Mouse (Mus musculus) CH12.LX (cell line): Measurements from ENCODE around the gene Ptprd. TPM values are rescaled to one million over a fixed set of nuclear protein-coding genes. Genes with fewer than 3 reads are reported as not detected.

ENCODE experiments used
- DNase-seq: peaks from one replicate; pipeline ENCODE4 v3.0.0-alpha.2; 2013; ENCODE audit errors: extremely low read depth
- H3K27ac ChIP-seq: 2 replicates; pipeline ENCODE4 v1.5.1; 2012; ENCODE audit warnings: low read depth, mild to moderate bottlenecking, control low read depth, moderate library complexity; ENCODE audit not compliant: insufficient read depth
- H3K27me3 ChIP-seq: replicated peaks from 2 replicates; pipeline ENCODE3; 2012; ENCODE audit warnings: inconsistent platforms
- H3K36me3 ChIP-seq, 2 experiments: replicated peaks in 1 of 2; 2 replicates each; pipeline versions ENCODE3 to v1.6.1; 2012; ENCODE audit warnings: inconsistent platforms in 1 of 2, low read length in 1 of 2, mild to moderate bottlenecking in 1 of 2, mixed read lengths in 1 of 2, moderate library complexity in 1 of 2; ENCODE audit not compliant: control insufficient read depth in 1 of 2, insufficient read depth in 1 of 2
- H3K4me1 ChIP-seq, 2 experiments: 2 replicates each; pipeline ENCODE4 v1.6.1; 2012; ENCODE audit warnings: inconsistent platforms in 1 of 2, moderate library complexity in 1 of 2; ENCODE audit not compliant: insufficient read depth in 2 of 2, control insufficient read depth in 1 of 2
- H3K4me2 ChIP-seq: 2 replicates; pipeline ENCODE4 v1.6.1; 2012; ENCODE audit warnings: low read depth, mild to moderate bottlenecking, control low read depth; ENCODE audit not compliant: poor library complexity, insufficient read depth, severe bottlenecking
- H3K4me3 ChIP-seq, 3 experiments: fragments of 150-350 bp in 1 of 3; sonication (generic) in 1 of 3; replicated peaks in 1 of 3; 2 replicates each; pipeline versions ENCODE3 to v1.5.1; 2011 to 2012; ENCODE audit warnings: low read depth in 2 of 3, low read length in 2 of 3, mild to moderate bottlenecking in 2 of 3, moderate library complexity in 2 of 3, control low read depth in 1 of 3, improper control_type of control experiment in 1 of 3, inconsistent platforms in 1 of 3, mixed read lengths in 1 of 3; ENCODE audit not compliant: poor library complexity in 1 of 3
- H3K79me2 ChIP-seq: replicated peaks from 2 replicates; pipeline ENCODE4 v1.6.1; 2012; ENCODE audit warnings: mild to moderate bottlenecking, moderate library complexity; ENCODE audit not compliant: control insufficient read depth, poor library complexity, insufficient read depth, severe bottlenecking; ENCODE audit errors: extremely low read depth
- H3K9ac ChIP-seq: 2 replicates; pipeline ENCODE4 v1.6.1; 2012; ENCODE audit warnings: low read depth, mild to moderate bottlenecking, control low read depth, moderate library complexity; ENCODE audit not compliant: insufficient read depth
- H3K9me3 ChIP-seq: replicated peaks from 2 replicates; pipeline ENCODE3; 2012; ENCODE audit warnings: low read length, inconsistent platforms, mixed read lengths
- BHLHE40 ChIP-seq: IDR thresholded peaks from 2 replicates; pipeline ENCODE4 v1.6.1; 2011; ENCODE audit warnings: mild to moderate bottlenecking, low read depth, low read length, improper control_type of control experiment
- CHD1 ChIP-seq: IDR thresholded peaks from 2 replicates; pipeline ENCODE4 v1.6.1; 2012; ENCODE audit warnings: low read depth, low read length, improper control_type of control experiment, inconsistent platforms
- CTCF ChIP-seq, 2 experiments: IDR thresholded peaks in 1 of 2; conservative IDR thresholded peaks in 1 of 2; 2 replicates each; pipeline ENCODE4 v1.5.1; 2011 to 2012; ENCODE audit warnings: low read depth in 2 of 2, low read length in 2 of 2, improper control_type of control experiment in 1 of 2, inconsistent platforms in 1 of 2, mild to moderate bottlenecking in 1 of 2, moderate library complexity in 1 of 2
- EP300 ChIP-seq: IDR thresholded peaks from 2 replicates; pipeline ENCODE4 v1.6.1; 2011; ENCODE audit warnings: low read length, improper control_type of control experiment
- ETS1 ChIP-seq: conservative IDR thresholded peaks from 2 replicates; pipeline ENCODE4 v1.6.1; 2012; ENCODE audit warnings: low read depth, mild to moderate bottlenecking, inconsistent platforms, low read length, improper control_type of control experiment, moderate library complexity
- GABPA ChIP-seq: IDR thresholded peaks from 2 replicates; pipeline ENCODE4 v1.6.1; 2012; ENCODE audit warnings: low read depth, low read length, improper control_type of control experiment, inconsistent platforms; ENCODE audit not compliant: insufficient replicate concordance
- HCFC1 ChIP-seq: IDR thresholded peaks from 2 replicates; pipeline ENCODE4 v1.6.1; 2012; ENCODE audit warnings: low read depth, mild to moderate bottlenecking, inconsistent platforms, low read length, improper control_type of control experiment
- IRF4 ChIP-seq: IDR thresholded peaks from 2 replicates; pipeline ENCODE4 v1.6.1; 2014; ENCODE audit warnings: low read depth, mild to moderate bottlenecking, inconsistent platforms, low read length, improper control_type of control experiment
- JUN ChIP-seq: IDR thresholded peaks from 2 replicates; pipeline ENCODE4 v1.6.1; 2011; ENCODE audit warnings: low read depth, mild to moderate bottlenecking, low read length, improper control_type of control experiment, moderate library complexity; ENCODE audit not compliant: insufficient read depth
- JUND ChIP-seq: conservative IDR thresholded peaks from 2 replicates; pipeline ENCODE4 v1.6.1; 2011; ENCODE audit warnings: low read depth, low read length, improper control_type of control experiment
- MAFK ChIP-seq: IDR thresholded peaks from 2 replicates; pipeline ENCODE4 v1.6.1; 2011; ENCODE audit warnings: low read length, improper control_type of control experiment; ENCODE audit not compliant: insufficient replicate concordance
- MAZ ChIP-seq: IDR thresholded peaks from 2 replicates; pipeline ENCODE4 v1.6.1; 2012; ENCODE audit warnings: low read depth, mild to moderate bottlenecking, inconsistent platforms, low read length, improper control_type of control experiment, moderate library complexity
- MEF2A ChIP-seq: IDR thresholded peaks from 2 replicates; pipeline ENCODE4 v1.6.1; 2014; ENCODE audit warnings: low read depth, mild to moderate bottlenecking, inconsistent platforms, low read length, improper control_type of control experiment, borderline replicate concordance
- MXI1 ChIP-seq: IDR thresholded peaks from 2 replicates; pipeline ENCODE4 v1.6.1; 2011; ENCODE audit warnings: mild to moderate bottlenecking, low read depth, low read length, improper control_type of control experiment
- PAX5 ChIP-seq: IDR thresholded peaks from 2 replicates; pipeline ENCODE4 v1.6.1; 2012; ENCODE audit warnings: low read length, inconsistent platforms, mixed read lengths
- POLR2AphosphoS2 ChIP-seq: IDR thresholded peaks from 2 replicates; pipeline ENCODE4 v1.6.1; 2011; ENCODE audit warnings: low read depth, low read length, improper control_type of control experiment
- RAD21 ChIP-seq: IDR thresholded peaks from 2 replicates; pipeline ENCODE4 v1.6.1; 2011; ENCODE audit warnings: low read depth, mild to moderate bottlenecking, low read length, improper control_type of control experiment, moderate library complexity
- RCOR1 ChIP-seq: conservative IDR thresholded peaks from 2 replicates; pipeline ENCODE4 v1.6.1; 2012; ENCODE audit warnings: low read depth, mild to moderate bottlenecking, inconsistent platforms, low read length, improper control_type of control experiment
- SMC3 ChIP-seq: IDR thresholded peaks from 2 replicates; pipeline ENCODE4 v1.6.1; 2011; ENCODE audit warnings: low read depth, low read length, improper control_type of control experiment
- TBP ChIP-seq: conservative IDR thresholded peaks from 2 replicates; pipeline ENCODE4 v1.6.1; 2011; ENCODE audit warnings: low read depth, low read length, improper control_type of control experiment
- TCF12 ChIP-seq: IDR thresholded peaks from 2 replicates; pipeline ENCODE4 v1.6.1; 2014; ENCODE audit warnings: low read depth, mild to moderate bottlenecking, inconsistent platforms, low read length, improper control_type of control experiment
- UBTF ChIP-seq: IDR thresholded peaks from 2 replicates; pipeline ENCODE4 v1.6.1; 2012; ENCODE audit warnings: low read depth, mild to moderate bottlenecking, inconsistent platforms, low read length, improper control_type of control experiment, moderate library complexity
- USF2 ChIP-seq: conservative IDR thresholded peaks from 2 replicates; pipeline ENCODE4 v1.6.1; 2011; ENCODE audit warnings: low read depth, low read length, improper control_type of control experiment
- ZMIZ1 ChIP-seq: IDR thresholded peaks from 2 replicates; pipeline ENCODE4 v1.6.1; 2012; ENCODE audit warnings: low read depth, mild to moderate bottlenecking, inconsistent platforms, low read length, improper control_type of control experiment
- dilution Hi-C: fragments of 300-500 bp; cut with MboI; formaldehyde crosslinking; loops from 2 replicates; pipeline ENCODE4 v1.14.3; 2020; ENCODE audit warnings: low sequenced_read_pairs; ENCODE audit not compliant: extremely low pct_unique_long_range_greater_than_20kb, extremely low pct_ligation_motif_present
- in situ Hi-C: fragments of 300-500 bp; cut with MboI; formaldehyde crosslinking; loops from 3 replicates; pipeline ENCODE4 v1.14.3; 2019; ENCODE audit warnings: low sequenced_read_pairs, low pct_ligation_motif_present, low pct_unique_long_range_greater_than_20kb, mixed read lengths
- polyA plus RNA-seq: library from polyadenylated mRNA; unstranded; fragments of >175 nt; gene quantifications from 2 replicates; pipeline ENCODE4 v1.2.1, GENCODE M21; 2012; ENCODE audit warnings: low read depth; ENCODE audit not compliant: insufficient read length
- total RNA-seq, 2 experiments: library from RNA; depleted of rRNA; stranded (reverse); fragments of 300-350 nt in 1 of 2; fragments of >200 nt in 1 of 2; gene quantifications; 2 replicates each; pipeline ENCODE4 v1.2.3; 2012 to 2014

The Ptprd gene
- total and polyA plus RNA-seq, 3 experiments: not detected

DNA sequence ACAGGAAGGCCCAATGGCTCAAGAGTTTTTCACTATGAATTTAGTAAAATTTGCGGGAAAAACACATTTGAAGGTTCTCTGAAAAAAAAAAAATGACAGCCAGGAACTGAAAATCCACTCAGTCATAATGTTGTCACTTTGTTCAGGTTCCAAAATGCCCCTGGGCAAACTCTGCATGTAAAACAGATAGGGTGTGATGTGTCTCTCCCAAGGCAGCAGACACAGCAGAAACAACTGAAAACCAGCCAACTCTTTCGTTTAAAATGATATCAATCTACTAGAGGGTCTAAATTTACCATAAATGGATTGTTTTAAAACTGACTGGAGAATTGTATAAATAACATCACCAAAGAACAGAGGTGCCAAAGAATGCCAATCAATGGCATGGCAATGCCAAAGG is 1925.7 kb downstream of the Ptprd start:
- no peak overlapping the region for H3K4me3 ChIP-seq
- no peak overlapping the region for H3K27ac ChIP-seq
- DNase-seq: no peak
- in situ Hi-C loops: no loop called here
- H3K9ac ChIP-seq: no peak overlapping the region
- no peaks in the 10 kb centered on the region for H3K27me3 ChIP-seq
- no peak overlapping the region for H3K4me2 ChIP-seq
- TF ChIP-seq JUN (no peak), CHD1 (no peak), HCFC1 (no peak), EP300 (no peak), GABPA (no peak), IRF4 (no peak), CTCF (conservative IDR thresholded peaks at IDR 0.05 in 1 of 2, IDR thresholded peaks at IDR 0.05 in 1 of 2; ENCODE audit: low read depth in 2 of 2, low read length in 2 of 2) (no peak), MXI1 (no peak), MAZ (no peak), MAFK (no peak), ZMIZ1 (no peak), RCOR1 (no peak), JUND (no peak), USF2 (no peak), PAX5 (no peak)
- dilution Hi-C loops: no loop called here
- H3K9me3 ChIP-seq: peaks cover 35% of the 10 kb centered on the region
- H3K79me2 ChIP-seq: no peaks in the 10 kb centered on the region
- H3K4me1 ChIP-seq: no peaks in the 10 kb centered on the region
- H3K36me3 ChIP-seq: no peaks in the 10 kb centered on the region

GRCm38 (mm10) chr4:76282886-76283285 is 1928.9 kb downstream of the Ptprd start:
- peaks cover 33% of the 10 kb centered on the region for H3K9me3 ChIP-seq
- no peak for DNase-seq
- H3K27ac ChIP-seq: no peak overlapping the region
- H3K4me3 ChIP-seq: no peak overlapping the region
- no peaks in the 10 kb centered on the region for H3K79me2 ChIP-seq
- dilution Hi-C loops: no loop called here
- no peak overlapping the region for H3K9ac ChIP-seq
- no peak overlapping the region for H3K4me2 ChIP-seq
- TF ChIP-seq UBTF (no peak), RAD21 (no peak), TBP (no peak), SMC3 (no peak), MEF2A (no peak), JUND (no peak), POLR2AphosphoS2 (no peak), PAX5 (no peak), BHLHE40 (no peak), TCF12 (no peak), ETS1 (no peak)
- H3K36me3 ChIP-seq: no peaks in the 10 kb centered on the region
- H3K27me3 ChIP-seq: no peaks in the 10 kb centered on the region
- no peaks in the 10 kb centered on the region for H3K4me1 ChIP-seq
- in situ Hi-C loops: no loop called here
